Mouse (Mus musculus) stomach, embryonic 15.5 days (tissue): ENCODE data around the gene Hist1h2ao. TPM values are rescaled to one million over a fixed set of nuclear protein-coding genes. Genes with fewer than 3 reads are reported as not detected.

Source experiments
- microRNA-seq: library from miRNA; unstranded; fragments of <30 nt; microRNA quantifications from one replicate; pipeline ENCODE4, GENCODE M21; 2016
- polyA plus RNA-seq: library from polyadenylated mRNA; unstranded; fragments of >200 nt; fragmentation: Nextera tagmentation; extraction: Ambion mirVana; gene quantifications from 2 replicates; pipeline ENCODE4 v1.2.1, GENCODE M21; 2015

Gene Hist1h2ao
- polyA plus RNA-seq, 1 experiment from 2014 or later: 1.7 TPM

Small RNAs within 50 kb of the gene (microRNA-seq; reads per million reads assigned to microRNA genes)
- not detected for gene Gm19658
- not detected for gene Gm44346
- not detected for gene Gm44466

Other genes with a start within 250 kb of the Hist1h2ao start
- not detected in 2 replicates for gene Olfr1364, start 228.7 kb upstream of the Hist1h2ao start, polyA plus RNA-seq
- gene Olfr1362, start 196.4 kb upstream of the Hist1h2ao start, polyA plus RNA-seq: not detected in 2 replicates
- not detected in 2 replicates for gene Olfr11, start 167.9 kb upstream of the Hist1h2ao start, polyA plus RNA-seq
- not detected in 2 replicates for gene Olfr1361, start 147.1 kb upstream of the Hist1h2ao start, polyA plus RNA-seq
- gene Olfr1360, start 133.1 kb upstream of the Hist1h2ao start, polyA plus RNA-seq: not detected in 2 replicates
- not detected in 2 replicates for gene Olfr1359, start 112.4 kb upstream of the Hist1h2ao start, polyA plus RNA-seq
- gene Hist1h2bl, start 94.3 kb upstream of the Hist1h2ao start, polyA plus RNA-seq: 1.4 and 4.4 TPM in 2 replicates
- gene Hist1h2ai, start 94.0 kb upstream of the Hist1h2ao start, polyA plus RNA-seq: 25.1 TPM in 2 replicates
- gene Hist1h3h, start 92.8 kb upstream of the Hist1h2ao start, polyA plus RNA-seq: 4.7 and 6.3 TPM in 2 replicates
- 2.5 and 3.3 TPM in 2 replicates for gene Hist1h2bm, start 88.4 kb upstream of the Hist1h2ao start, polyA plus RNA-seq
- 2.9 and 3.6 TPM in 2 replicates for gene Hist1h4j, start 75.4 kb upstream of the Hist1h2ao start, polyA plus RNA-seq
- 2.4 and 3.2 TPM in 2 replicates for gene Hist1h4k, start 60.0 kb upstream of the Hist1h2ao start, polyA plus RNA-seq
- gene Hist1h2ak, start 56.6 kb upstream of the Hist1h2ao start, polyA plus RNA-seq: 28.6 and 40.6 TPM in 2 replicates
- 3.3 and 6.0 TPM in 2 replicates for gene Hist1h2bn, start 56.3 kb upstream of the Hist1h2ao start, polyA plus RNA-seq
- gene Hist1h1b, start 29.8 kb upstream of the Hist1h2ao start, polyA plus RNA-seq: 25.3 and 26.3 TPM in 2 replicates
- gene Hist1h3i, start 27.1 kb upstream of the Hist1h2ao start, polyA plus RNA-seq: 109 and 120 TPM in 2 replicates
- gene Hist1h2an, start 23.2 kb upstream of the Hist1h2ao start, polyA plus RNA-seq: 9.6 and 16.6 TPM in 2 replicates
- gene Hist1h2bp, start 23.0 kb upstream of the Hist1h2ao start, polyA plus RNA-seq: 1.4 and 2.1 TPM in 2 replicates
- gene Hist1h2bq, start 268 bp upstream of the Hist1h2ao start, polyA plus RNA-seq: 17.3 and 17.7 TPM in 2 replicates
- 0.68 TPM in 1 of 2 replicates, not detected in the other for gene Hist1h4m, start 1.3 kb downstream of the Hist1h2ao start, polyA plus RNA-seq
- gene Hist1h4n, start 21.7 kb downstream of the Hist1h2ao start, polyA plus RNA-seq: 14.0 and 15.4 TPM in 2 replicates
- gene Hist1h2ap, start 23.0 kb downstream of the Hist1h2ao start, polyA plus RNA-seq: 2,912 and 3,763 TPM in 2 replicates
- gene Hist1h2br, start 23.3 kb downstream of the Hist1h2ao start, polyA plus RNA-seq: 19.8 and 19.9 TPM in 2 replicates
- gene Zfp184, start 134.6 kb downstream of the Hist1h2ao start, polyA plus RNA-seq: 7.8 and 8.5 TPM in 2 replicates
- gene Pom121l2, start 170.7 kb downstream of the Hist1h2ao start, polyA plus RNA-seq: 0.09 and 0.12 TPM in 2 replicates
- gene Prss16, start 199.3 kb downstream of the Hist1h2ao start, polyA plus RNA-seq: 0.94 and 1.5 TPM in 2 replicates
- 4.9 and 13.3 TPM in 2 replicates for gene Hist1h2ah, start 225.1 kb downstream of the Hist1h2ao start, polyA plus RNA-seq
- gene Hist1h2bk, start 225.4 kb downstream of the Hist1h2ao start, polyA plus RNA-seq: 4.6 and 5.5 TPM in 2 replicates
- 19.1 and 19.3 TPM in 2 replicates for gene Hist1h4i, start 230.9 kb downstream of the Hist1h2ao start, polyA plus RNA-seq
- gene Hist1h2ag, start 232.5 kb downstream of the Hist1h2ao start, polyA plus RNA-seq: 36.1 and 42.9 TPM in 2 replicates
- gene Hist1h2bj, start 232.7 kb downstream of the Hist1h2ao start, polyA plus RNA-seq: 7.8 and 8.5 TPM in 2 replicates